Mouse (Mus musculus): ENCODE results near the gene Zfp933. TPM values are rescaled to one million over a fixed set of nuclear protein-coding genes. Genes with fewer than 3 reads are reported as not detected.
"Not testable (repeated sequence)": the region's sequence is repeated elsewhere in the genome, so short reads cannot be mapped to it uniquely, and the experiment has no call there.

Zfp933 gene
- polyA plus RNA-seq, 1 experiment = 0.37 TPM

DNA sequence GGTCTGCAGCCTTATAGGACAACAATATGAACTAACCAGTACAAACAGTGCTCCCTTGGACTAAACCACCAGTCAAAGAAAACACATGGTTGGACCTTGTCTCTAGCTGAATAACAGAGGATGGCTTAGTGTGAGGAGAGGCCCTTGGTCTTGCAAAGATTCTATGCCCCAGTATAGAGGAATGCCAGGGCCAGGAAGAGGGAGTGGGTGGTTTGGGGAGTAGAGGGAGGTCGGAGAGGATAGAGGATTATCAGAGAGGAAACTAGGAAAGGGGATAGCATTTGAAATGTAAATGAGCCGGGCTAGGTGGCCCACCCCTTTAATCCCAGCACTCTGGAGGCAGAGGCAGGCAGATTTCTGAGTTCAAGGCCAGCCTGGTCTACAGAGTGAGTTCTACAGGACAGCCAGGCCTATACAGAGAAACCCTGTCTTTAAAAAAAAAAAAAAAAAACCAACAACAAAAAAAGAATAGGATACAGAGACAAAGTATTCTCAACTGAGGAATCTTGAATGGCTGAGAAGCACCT lies 54.7 kb downstream of the Zfp933 start:
- not testable (repeated sequence) for H3K27me3 ChIP-seq (ENCODE audit: control insufficient read depth, insufficient read depth, low read length); DNase-seq (ENCODE audit: low read depth in 1 of 2, low spot score in 2 of 2); H3K36me3 ChIP-seq (ENCODE audit: control insufficient read depth, insufficient read depth, low read length); H3K27ac ChIP-seq (ENCODE audit: insufficient read depth, low read length); H3K4me1 ChIP-seq (ENCODE audit: control insufficient read depth, insufficient read depth, insufficient read length); H3K4me3 ChIP-seq (ENCODE audit: extremely low read depth, insufficient read depth, insufficient read length)
- WGBS = 63% methylated on average over 2 of the region's 2 CpGs

DNA sequence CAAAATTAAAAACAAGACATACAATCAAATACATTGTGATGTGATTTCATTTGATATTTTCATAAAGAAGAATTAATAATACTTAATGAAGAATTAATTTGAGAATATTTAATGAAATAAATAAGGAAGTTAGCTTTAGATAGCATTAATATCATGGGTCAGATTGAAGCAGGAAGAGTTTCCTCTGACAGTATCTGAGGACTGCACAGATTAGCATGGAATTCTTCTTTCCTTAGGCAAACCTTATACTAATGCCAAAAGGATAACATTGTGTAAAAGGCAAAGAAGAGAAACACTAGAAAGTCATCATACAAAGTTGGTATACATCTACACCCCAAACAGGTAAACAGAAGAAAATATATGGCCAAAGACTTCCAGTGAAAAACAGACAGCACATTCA lies 56.4 kb downstream of the Zfp933 start:
- not testable (repeated sequence) for H3K27me3 ChIP-seq (ENCODE audit: control insufficient read depth, insufficient read depth, low read length); H3K4me1 ChIP-seq (ENCODE audit: control insufficient read depth, insufficient read depth, insufficient read length); H3K4me3 ChIP-seq (ENCODE audit: extremely low read depth, insufficient read depth, insufficient read length); DNase-seq (ENCODE audit: low read depth in 1 of 2, low spot score in 2 of 2); H3K36me3 ChIP-seq (ENCODE audit: control insufficient read depth, insufficient read depth, low read length); H3K27ac ChIP-seq (ENCODE audit: insufficient read depth, low read length)

Other genes with a start within 250 kb of the Zfp933 start
- gene Zfp979, start 205.9 kb downstream of the Zfp933 start, polyA plus RNA-seq (2012; rRNA removed) = 0.16 TPM in 1 of 2 replicates, not detected in the other
- gene Zfp534, start 145.8 kb downstream of the Zfp933 start, polyA plus RNA-seq (2012; rRNA removed) = 0.02 TPM in 1 of 2 replicates, not detected in the other
- gene Zfp984, start 38.6 kb downstream of the Zfp933 start, polyA plus RNA-seq (2012; rRNA removed) = 0.48 and 0.53 TPM in 2 replicates
- 72.2 and 146 TPM in 2 replicates for gene Miip, start 20.4 kb upstream of the Zfp933 start, polyA plus RNA-seq (2012; rRNA removed)
- 0.64 and 1.1 TPM in 2 replicates for gene Fv1, start 20.6 kb upstream of the Zfp933 start, polyA plus RNA-seq (2012; rRNA removed)
- 18.4 and 18.8 TPM in 2 replicates for gene Mfn2, start 56.3 kb upstream of the Zfp933 start, polyA plus RNA-seq (2012; rRNA removed)
- 16.2 and 16.7 TPM in 2 replicates for gene Plod1, start 88.4 kb upstream of the Zfp933 start, polyA plus RNA-seq (2012; rRNA removed)
- gene 2510039O18Rik, start 92.5 kb upstream of the Zfp933 start, polyA plus RNA-seq (2012; rRNA removed) = 80.5 and 111 TPM in 2 replicates
- gene Nppb, start 137.4 kb upstream of the Zfp933 start, polyA plus RNA-seq (2012; rRNA removed) = not detected in 2 replicates
- gene Nppa, start 152.4 kb upstream of the Zfp933 start, polyA plus RNA-seq (2012; rRNA removed) = 0.32 TPM in 1 of 2 replicates, not detected in the other
- 9.8 and 12.1 TPM in 2 replicates for gene Clcn6, start 190.5 kb upstream of the Zfp933 start, polyA plus RNA-seq (2012; rRNA removed)
- 19.7 and 22.3 TPM in 2 replicates for gene Mthfr, start 190.7 kb upstream of the Zfp933 start, polyA plus RNA-seq (2012; rRNA removed)
- gene Agtrap, start 239.7 kb upstream of the Zfp933 start, polyA plus RNA-seq (2012; rRNA removed) = 23.7 and 24.2 TPM in 2 replicates

Measured in spleen, adult 2 months (tissue).